Mouse (Mus musculus) liver, embryonic 16.5 days (tissue): ENCODE data around the gene Eif3m. TPM values are rescaled to one million over a fixed set of nuclear protein-coding genes. Genes with fewer than 3 reads are reported as not detected.
A peak's percentile ranks its signal among the peaks of the same experiment; 100 is the strongest.
"Not testable (repeated sequence)": the region's sequence is repeated elsewhere in the genome, so short reads cannot be mapped to it uniquely, and the experiment has no call there.

Source experiments
- ATAC-seq: fragments of 200-750 bp; cut with Nextera tagmentation; 2 replicates; pipeline ENCODE4 v1.8.0; 2017; ENCODE audit warnings: low read depth, mild to moderate bottlenecking, moderate number of reproducible peaks, moderate library complexity
- H3K27ac ChIP-seq: fragments of 300-500 bp; sonication (generic); 2 replicates; pipeline ENCODE4 v1.5.1; 2014; ENCODE audit warnings: mild to moderate bottlenecking, low read length
- H3K27me3 ChIP-seq: fragments of 300-500 bp; sonication (generic); 2 replicates; pipeline ENCODE4 v1.6.1; 2014; ENCODE audit warnings: low read depth, low read length, mixed read lengths; ENCODE audit not compliant: control insufficient read depth, insufficient read depth
- H3K36me3 ChIP-seq: fragments of 300-500 bp; sonication (generic); 2 replicates; pipeline ENCODE4 v1.6.1; 2014; ENCODE audit warnings: mild to moderate bottlenecking; ENCODE audit not compliant: control insufficient read depth, insufficient read depth
- H3K4me1 ChIP-seq: fragments of 300-500 bp; sonication (generic); 2 replicates; pipeline ENCODE4 v1.6.1; 2014; ENCODE audit warnings: low read depth, low read length, mixed read lengths; ENCODE audit not compliant: control insufficient read depth
- H3K4me2 ChIP-seq: fragments of 300-500 bp; sonication (generic); 2 replicates; pipeline ENCODE4 v1.6.1; 2014; ENCODE audit warnings: low read depth, low read length, mixed read lengths
- H3K4me3 ChIP-seq: fragments of 300-500 bp; sonication (generic); 2 replicates; pipeline ENCODE4 v1.5.1; 2014; ENCODE audit warnings: low read depth, mild to moderate bottlenecking, low read length
- H3K9ac ChIP-seq: fragments of 300-500 bp; sonication (generic); 2 replicates; pipeline ENCODE4 v1.6.1; 2014; ENCODE audit warnings: low read depth, low read length
- H3K9me3 ChIP-seq: fragments of 300-500 bp; sonication (generic); replicated peaks from 2 replicates; pipeline ENCODE4 v1.6.1; 2016; ENCODE audit warnings: low read length; ENCODE audit not compliant: control insufficient read depth
- WGBS: fragments of 180-500 bp; shearing (Covaris S2); extraction: QIAGEN DNeasy Blood & Tissue Kit; methylation state at CpG from one replicate; pipeline ENCODE4 v1.1.7; 2014; ENCODE audit not compliant: insufficient replicate concordance; 5-methylcytosine and 5-hydroxymethylcytosine counted together
- polyA plus RNA-seq: library from polyadenylated mRNA; unstranded; fragments of >200 nt; fragmentation: Nextera tagmentation; extraction: Ambion mirVana; gene quantifications from 2 replicates; pipeline ENCODE4 v1.2.1, GENCODE M21; 2015

Eif3m gene
- polyA plus RNA-seq, 1 experiment from 2014 or later, result 110 TPM

GRCm38 (mm10) chr2:105036401-105037070 is 19.7 kb upstream of the Eif3m start:
- Histone ChIP-seq H3K36me3 (no peaks in the 10 kb centered on the region), H3K4me2 (no peak overlapping the region), H3K27ac (no peak overlapping the region), H3K27me3 (no peaks in the 10 kb centered on the region), H3K4me3 (no peak overlapping the region), H3K9ac (no peak overlapping the region), H3K9me3 (no peaks in the 10 kb centered on the region), H3K4me1 (no peaks in the 10 kb centered on the region)
- 68% methylated on average over 11 of the region's 11 CpGs for WGBS
- no peak for ATAC-seq

GRCm38 (mm10) chr2:105035985-105036384 is 19.1 kb upstream of the Eif3m start:
- Histone ChIP-seq H3K9ac (no peak overlapping the region), H3K27me3 (no peaks in the 10 kb centered on the region), H3K36me3 (no peaks in the 10 kb centered on the region), H3K9me3 (no peaks in the 10 kb centered on the region), H3K27ac (no peak overlapping the region), H3K4me3 (no peak overlapping the region), H3K4me1 (no peaks in the 10 kb centered on the region), H3K4me2 (no peak overlapping the region)
- WGBS, result 63% methylated on average over 11 of the region's 11 CpGs
- ATAC-seq, result no peak

GRCm38 (mm10) chr2:105034084-105034483 is 17.2 kb upstream of the Eif3m start:
- H3K9me3 ChIP-seq, result no peaks in the 10 kb centered on the region
- H3K4me1 ChIP-seq, result no peaks in the 10 kb centered on the region
- ATAC-seq, result no peak
- no peaks in the 10 kb centered on the region for H3K36me3 ChIP-seq
- H3K9ac ChIP-seq, result no peak overlapping the region
- 71% methylated on average over 3 of the region's 3 CpGs for WGBS
- H3K27ac ChIP-seq, result no peak overlapping the region
- no peaks in the 10 kb centered on the region for H3K27me3 ChIP-seq
- H3K4me2 ChIP-seq, result no peak overlapping the region
- no peak overlapping the region for H3K4me3 ChIP-seq

- H3K9ac ChIP-seq, result no peak overlapping the region
- no peaks in the 10 kb centered on the region for H3K27me3 ChIP-seq
- no peak overlapping the region for H3K4me3 ChIP-seq
- no peak overlapping the region for H3K27ac ChIP-seq
- ATAC-seq, result no peak
- no peaks in the 10 kb centered on the region for H3K36me3 ChIP-seq
- no peaks in the 10 kb centered on the region for H3K9me3 ChIP-seq
- H3K4me1 ChIP-seq, result no peaks in the 10 kb centered on the region
- no peak overlapping the region for H3K4me2 ChIP-seq
- WGBS, result 70% methylated on average over 5 of the region's 5 CpGs
These were observed 13.6 kb upstream of the Eif3m start for GRCm38 (mm10) chr2:105030505-105030904.

GRCm38 (mm10) chr2:105028806-105029205 is 11.9 kb upstream of the Eif3m start:
- H3K27me3 ChIP-seq, result no peaks in the 10 kb centered on the region
- H3K4me2 ChIP-seq, result no peak overlapping the region
- 61% methylated on average over 5 of the region's 5 CpGs for WGBS
- H3K9ac ChIP-seq, result no peak overlapping the region
- H3K4me1 ChIP-seq, result no peaks in the 10 kb centered on the region
- no peaks in the 10 kb centered on the region for H3K9me3 ChIP-seq
- no peak overlapping the region for H3K4me3 ChIP-seq
- no peak overlapping the region for H3K27ac ChIP-seq
- no peaks in the 10 kb centered on the region for H3K36me3 ChIP-seq
- no peak for ATAC-seq

- Histone ChIP-seq H3K27ac (no peak overlapping the region), H3K9me3 (no peaks in the 10 kb centered on the region), H3K4me2 (no peak overlapping the region), H3K36me3 (no peaks in the 10 kb centered on the region), H3K9ac (no peak overlapping the region), H3K4me3 (no peak overlapping the region), H3K4me1 (peaks cover 12% of the 10 kb centered on the region), H3K27me3 (no peaks in the 10 kb centered on the region)
- ATAC-seq, result no peak
- 71% methylated on average over 22 of the region's 22 CpGs for WGBS
These were observed 10.2 kb upstream of the Eif3m start for GRCm38 (mm10) chr2:105026950-105027695.

- H3K27me3 ChIP-seq, H3K36me3 ChIP-seq, H3K9me3 ChIP-seq, H3K9ac ChIP-seq, H3K4me2 ChIP-seq, H3K4me3 ChIP-seq, H3K27ac ChIP-seq: not testable (repeated sequence)
- WGBS, result 65% methylated on average over 11 of the region's 12 CpGs
- ATAC-seq, result peak; percentile 64
- peaks cover 21% of the 10 kb centered on the region for H3K4me1 ChIP-seq
These were observed 8.7 kb upstream of the Eif3m start for GRCm38 (mm10) chr2:105025610-105026009.

- H3K4me3 ChIP-seq, result no peak overlapping the region
- ATAC-seq, result no peak
- H3K4me1 ChIP-seq, result peaks cover 21% of the 10 kb centered on the region
- H3K36me3 ChIP-seq, result no peaks in the 10 kb centered on the region
- no peak overlapping the region for H3K4me2 ChIP-seq
- H3K27ac ChIP-seq, result no peak overlapping the region
- no peaks in the 10 kb centered on the region for H3K9me3 ChIP-seq
- 68% methylated on average over 4 of the region's 4 CpGs for WGBS
- no peaks in the 10 kb centered on the region for H3K27me3 ChIP-seq
- no peak overlapping the region for H3K9ac ChIP-seq
These were observed 6.9 kb upstream of the Eif3m start for GRCm38 (mm10) chr2:105023815-105024214.

- ATAC-seq, result peak; percentile 60
- H3K9me3 ChIP-seq, result no peaks in the 10 kb centered on the region
- no peak overlapping the region for H3K27ac ChIP-seq
These were observed 6.2 kb upstream of the Eif3m start for GRCm38 (mm10) chr2:105023031-105023615.

More at GRCm38 (mm10) chr2:105023031-105023615, 6.2 kb upstream of the Eif3m start:
- Histone ChIP-seq H3K4me1 (peaks cover 22% of the 10 kb centered on the region), H3K4me3 (no peak overlapping the region), H3K27me3 (no peaks in the 10 kb centered on the region), H3K36me3 (no peaks in the 10 kb centered on the region), H3K4me2 (no peak overlapping the region), H3K9ac (no peak overlapping the region)
- 54% methylated on average over 6 of the region's 6 CpGs for WGBS
